Mouse (Mus musculus): ENCODE data around the gene Syce2.

Gene Syce2

GRCm38 (mm10) chr8:84927513-84927912 is 55.6 kb downstream of the Syce2 start:
- no peak for DNase-seq (ENCODE audit: extremely low spot score, low spot score)

DNA sequence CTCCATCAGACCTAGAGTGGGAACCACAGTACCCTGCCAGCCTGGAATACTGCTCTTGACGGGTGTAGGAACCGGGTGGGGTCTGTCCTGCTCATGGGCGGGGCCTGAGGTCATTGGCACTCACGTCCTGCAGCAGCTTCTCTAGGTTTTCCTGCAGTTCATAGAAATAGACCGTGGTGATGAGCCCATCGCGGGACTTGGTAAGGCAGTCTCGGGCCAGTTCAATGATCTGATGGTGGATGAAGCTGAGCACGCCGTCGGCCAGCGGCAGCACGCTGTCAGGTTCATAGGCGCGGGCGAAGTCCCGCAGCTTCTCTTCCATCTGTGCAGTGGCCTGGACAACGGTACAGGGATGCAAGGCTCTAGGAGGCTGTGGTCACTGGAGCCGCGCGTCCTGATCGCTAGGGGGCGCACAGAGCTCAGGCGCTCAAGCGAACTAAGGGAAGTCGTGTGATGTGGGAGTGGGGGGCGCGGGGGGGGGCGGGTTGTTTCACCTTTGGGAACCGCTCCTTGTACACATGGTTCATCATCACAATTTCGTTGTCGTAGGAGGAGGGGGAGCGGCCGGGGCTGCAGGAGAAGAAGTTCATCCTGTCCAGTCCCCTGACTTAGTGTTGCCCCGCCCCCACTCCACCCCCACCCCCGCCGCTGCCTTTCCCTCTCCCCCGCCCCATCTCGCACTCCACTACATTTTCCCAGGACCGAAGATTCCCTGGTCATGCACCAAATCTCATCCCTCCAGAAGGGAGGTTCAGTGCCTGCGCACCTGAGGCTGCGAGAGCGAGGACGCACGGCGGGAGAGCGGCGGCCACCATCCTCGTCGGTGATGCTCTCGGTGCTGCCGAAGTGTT is 56.8 kb downstream of the Syce2 start:
- peak; percentile 85 for DNase-seq (ENCODE audit: extremely low spot score, low spot score)

- DNase-seq (ENCODE audit: extremely low spot score, low spot score), result no peak
Measured at GRCm38 (mm10) chr8:84930582-84930981, 58.7 kb downstream of the Syce2 start.

GRCm38 (mm10) chr8:84933767-84934559 is 62.1 kb downstream of the Syce2 start:
- DNase-seq (ENCODE audit: extremely low spot score, low spot score), result no peak

DNA sequence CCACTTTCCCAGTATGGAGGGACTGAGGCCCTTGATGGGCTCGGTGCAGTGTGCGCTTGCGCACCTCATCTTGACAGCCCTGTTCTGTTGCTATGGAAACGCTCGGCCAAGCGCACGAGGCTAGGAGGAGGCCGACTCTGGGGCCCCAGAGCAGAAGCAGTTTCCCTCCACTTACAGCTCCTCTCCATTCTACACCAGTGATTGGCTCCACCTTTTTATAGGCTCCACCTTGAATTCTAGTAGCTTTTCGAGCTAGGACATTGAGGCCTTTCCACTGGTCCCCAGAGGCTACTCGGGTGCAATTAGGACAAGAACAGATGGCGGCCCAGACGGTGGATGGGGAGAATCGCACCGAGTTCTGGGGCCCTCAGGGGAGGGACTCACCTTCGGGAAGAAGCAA is 62.9 kb downstream of the Syce2 start:
- peak; percentile 61 for DNase-seq (ENCODE audit: extremely low spot score, low spot score)

DNA sequence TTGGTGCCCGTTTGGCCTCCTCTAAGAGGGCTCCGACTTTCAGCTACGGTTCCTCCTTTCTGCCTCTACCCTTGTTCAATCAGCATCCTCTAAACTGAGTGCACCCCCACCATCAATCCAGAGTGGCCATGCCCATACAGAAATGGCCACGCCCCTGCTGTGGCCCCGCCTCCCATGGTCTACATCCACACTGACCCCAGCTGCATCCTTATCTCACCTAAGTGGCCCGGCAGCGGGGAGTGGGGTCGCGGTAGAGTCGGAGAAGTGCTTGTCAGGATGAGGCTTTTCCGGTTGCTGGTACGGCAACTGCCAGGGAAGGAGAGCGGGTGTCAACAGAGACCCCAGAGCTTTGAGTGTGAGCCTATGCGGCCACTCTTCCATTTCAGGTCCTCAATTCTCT is 63.6 kb downstream of the Syce2 start:
- DNase-seq (ENCODE audit: extremely low spot score, low spot score), result peak; percentile 37

DNA sequence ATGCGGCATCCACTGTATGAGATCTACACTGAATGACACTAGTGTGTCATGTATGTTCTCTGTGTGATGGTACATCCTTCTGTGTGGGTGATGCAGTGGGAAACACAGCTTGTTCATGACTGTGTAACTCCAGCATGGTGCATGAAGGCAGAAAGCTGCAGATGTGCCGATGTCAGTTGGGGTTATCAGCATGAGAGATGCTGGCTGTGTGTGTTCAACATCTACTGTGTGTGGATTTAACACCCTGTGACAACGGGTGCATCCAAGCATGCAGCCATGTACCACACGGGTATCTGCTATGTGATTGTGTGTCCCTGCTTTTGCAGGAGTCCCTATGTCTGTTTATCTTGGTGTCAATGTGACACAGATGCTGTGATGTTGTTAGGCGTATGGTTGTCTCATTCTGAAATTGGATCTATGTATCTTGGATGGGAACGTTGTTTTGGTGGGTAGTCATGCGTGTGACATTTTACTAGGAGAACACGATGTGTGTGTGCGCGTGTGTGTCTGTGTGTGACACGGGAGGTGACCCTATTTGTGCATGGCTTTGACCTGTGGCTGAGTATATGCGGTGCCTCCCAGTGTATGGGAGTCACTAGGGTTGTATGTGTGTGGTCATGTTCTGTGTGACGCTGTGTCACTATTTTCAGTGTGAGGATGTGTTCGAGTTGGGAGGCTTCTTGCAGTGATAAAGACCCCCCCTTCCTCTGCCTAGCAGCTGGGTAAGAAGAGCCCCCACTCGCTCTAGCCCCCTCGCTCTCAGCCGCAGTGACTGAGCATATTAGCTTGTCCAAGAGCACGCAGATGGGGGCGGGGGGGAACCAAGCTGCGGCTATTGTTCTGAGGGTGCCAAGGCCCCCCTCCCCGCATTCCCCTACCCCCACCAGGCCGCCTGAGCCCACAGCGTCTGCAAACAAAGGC is 64.4 kb downstream of the Syce2 start:
- DNase-seq (ENCODE audit: extremely low spot score, low spot score), result no peak

- DNase-seq (ENCODE audit: extremely low spot score, low spot score), result peak; percentile 66
Measured at GRCm38 (mm10) chr8:84936962-84937546, 65.1 kb downstream of the Syce2 start, which contains the start of gene Mast1. Gene Mast1 (minus strand): TSS chr8:84937359.
